Mouse (Mus musculus) heart, embryonic 13.5 days (tissue): ENCODE measurements around the gene Artn. TPM values are rescaled to one million over a fixed set of nuclear protein-coding genes. Genes with fewer than 3 reads are reported as not detected.

Experiments
- polyA plus RNA-seq: library from polyadenylated mRNA; unstranded; fragments of >200 nt; fragmentation: Nextera tagmentation; extraction: Ambion mirVana; gene quantifications from 2 replicates; pipeline ENCODE4 v1.2.1, GENCODE M21; 2015

The Artn gene
- polyA plus RNA-seq, 1 experiment from 2014 or later, result 0.98 TPM

Other genes starting within 250 kb of the Artn start
- gene Dmap1, start 247.5 kb downstream of the Artn start, polyA plus RNA-seq, result 42.1 and 42.3 TPM in 2 replicates
- not detected in 2 replicates for gene Gm12845, start 205.4 kb downstream of the Artn start, polyA plus RNA-seq
- gene Klf17, start 164.1 kb downstream of the Artn start, polyA plus RNA-seq, result not detected in 2 replicates
- 8.4 and 10.6 TPM in 2 replicates for gene Slc6a9, start 95.3 kb downstream of the Artn start, polyA plus RNA-seq
- gene Ccdc24, start 57.2 kb downstream of the Artn start, polyA plus RNA-seq, result 0.74 and 1.1 TPM in 2 replicates
- gene B4galt2, start 46.3 kb downstream of the Artn start, polyA plus RNA-seq, result 13.5 and 13.9 TPM in 2 replicates
- 188 and 220 TPM in 2 replicates for gene Atp6v0b, start 42.4 kb downstream of the Artn start, polyA plus RNA-seq
- gene Dph2, start 37.7 kb downstream of the Artn start, polyA plus RNA-seq, result 10.9 and 11.6 TPM in 2 replicates
- 40.3 and 41.2 TPM in 2 replicates for gene Ipo13, start 14.8 kb downstream of the Artn start, polyA plus RNA-seq
- gene St3gal3, start 205.2 kb upstream of the Artn start, polyA plus RNA-seq, result 7.0 and 8.0 TPM in 2 replicates